Mouse (Mus musculus) heart, postnatal 36 days (tissue): ENCODE measurements around the gene 2200002D01Rik. TPM values are rescaled to one million over a fixed set of nuclear protein-coding genes. Genes with fewer than 3 reads are reported as not detected.

Experiments used
- DNase-seq, 2 experiments: peaks; one replicate each; pipeline ENCODE4 v3.0.0; 2021 to 2022
- intact Hi-C: fragments of 180-260 bp; cut with DNase I; formaldehyde crosslinking; loops from one replicate; pipeline ENCODE4 v1.15.1; 2025
- total RNA-seq, 2 experiments: library from RNA; stranded (reverse); gene quantifications; 2 replicates each; pipeline ENCODE4 v1.2.3; 2021

Gene 2200002D01Rik
- total RNA-seq, 2 experiments from 2014 or later: 1.9 to 2.0 TPM

GRCm38 (mm10) chr7:29280801-29281200 lies 32.5 kb upstream of the 2200002D01Rik start:
- DNase-seq: no peak
- intact Hi-C loops: no loop called here

GRCm38 (mm10) chr7:29279924-29280323 lies 31.7 kb upstream of the 2200002D01Rik start:
- no peak for DNase-seq
- intact Hi-C loops: no loop called here

GRCm38 (mm10) chr7:29279261-29279660 lies 31.0 kb upstream of the 2200002D01Rik start:
- DNase-seq: no peak
- intact Hi-C loops: no loop called here

GRCm38 (mm10) chr7:29277510-29277909 lies 29.2 kb upstream of the 2200002D01Rik start:
- no peak for DNase-seq
- intact Hi-C loops: no loop called here

GRCm38 (mm10) chr7:29276715-29277114 lies 28.4 kb upstream of the 2200002D01Rik start:
- intact Hi-C loops: no loop called here
- no peak for DNase-seq

- intact Hi-C loops: no loop called here
- peak in 1 of 2 experiments; percentile 15 for DNase-seq
Observed at GRCm38 (mm10) chr7:29271687-29272465, 23.6 kb upstream of the 2200002D01Rik start.

GRCm38 (mm10) chr7:29270445-29270844 lies 22.2 kb upstream of the 2200002D01Rik start:
- no peak for DNase-seq
- intact Hi-C loops: no loop called here

GRCm38 (mm10) chr7:29266931-29267330 lies 18.7 kb upstream of the 2200002D01Rik start:
- intact Hi-C loops: no loop called here
- no peak for DNase-seq

- intact Hi-C loops: no loop called here
- no peak for DNase-seq
Observed at GRCm38 (mm10) chr7:29265636-29266035, 17.4 kb upstream of the 2200002D01Rik start.

GRCm38 (mm10) chr7:29263831-29264230 lies 15.6 kb upstream of the 2200002D01Rik start:
- intact Hi-C loops: no loop called here
- DNase-seq: no peak

GRCm38 (mm10) chr7:29262151-29262550 lies 13.9 kb upstream of the 2200002D01Rik start:
- intact Hi-C loops: no loop called here
- DNase-seq: no peak

- DNase-seq: no peak
- intact Hi-C loops: no loop called here
Observed at GRCm38 (mm10) chr7:29259781-29260730, 11.8 kb upstream of the 2200002D01Rik start.

- no peak for DNase-seq
Observed at GRCm38 (mm10) chr7:29257368-29257767, 9.1 kb upstream of the 2200002D01Rik start.

GRCm38 (mm10) chr7:29255875-29256274 lies 7.6 kb upstream of the 2200002D01Rik start:
- DNase-seq: no peak
- intact Hi-C loops: no loop called here

More at GRCm38 (mm10) chr7:29257368-29257767, 9.1 kb upstream of the 2200002D01Rik start:
- intact Hi-C loops: no loop called here

GRCm38 (mm10) chr7:29253842-29254241 lies 5.6 kb upstream of the 2200002D01Rik start:
- no peak for DNase-seq
- intact Hi-C loops: no loop called here

- DNase-seq: no peak
- intact Hi-C loops: no loop called here
Observed at GRCm38 (mm10) chr7:29251166-29251565, 2.9 kb upstream of the 2200002D01Rik start.

- intact Hi-C loops: loop anchor here (1.0 to 5.0 kb wide), 2 partner anchors 50 to 120 kb away; partner anchors contain the start of gene Ryr1
- DNase-seq: peak in 1 of 2 experiments; percentile 31
Observed at GRCm38 (mm10) chr7:29247706-29248105, 560 bp downstream of the 2200002D01Rik start.

GRCm38 (mm10) chr7:29247314-29247700 lies 959 bp downstream of the 2200002D01Rik start:
- intact Hi-C loops: loop anchor here (1.0 to 5.0 kb wide), 2 partner anchors 50 to 120 kb away; partner anchors contain the start of gene Ryr1

GRCm38 (mm10) chr7:29246619-29247313 lies 1.5 kb downstream of the 2200002D01Rik start:
- DNase-seq: no peak
- intact Hi-C loops: loop anchor here (1.0 to 5.0 kb wide), 2 partner anchors 51 to 119 kb away; partner anchors contain the start of gene Ryr1

More at GRCm38 (mm10) chr7:29247314-29247700, 959 bp downstream of the 2200002D01Rik start:
- peak; percentile 86 to 94 for DNase-seq

GRCm38 (mm10) chr7:29246015-29246414 lies 2.3 kb downstream of the 2200002D01Rik start:
- no peak for DNase-seq
- intact Hi-C loops: loop anchor here (5.0 kb wide), 1 partner anchor 119 kb away; the partner anchor contains the start of gene Ryr1
